Mouse (Mus musculus) testis, adult 2 months (tissue): ENCODE data around the gene Rps16. TPM values are rescaled to one million over a fixed set of nuclear protein-coding genes. Genes with fewer than 3 reads are reported as not detected.
A peak's percentile ranks its signal among the peaks of the same experiment; 100 is the strongest.

Source experiments
- H3K27ac ChIP-seq: fragments of 200-500 bp; 2 replicates; pipeline ENCODE4 v1.5.1; 2012; ENCODE audit warnings: low read depth, low read length; ENCODE audit not compliant: control insufficient read depth, insufficient read depth
- H3K27me3 ChIP-seq: fragments of 200-500 bp; 2 replicates; pipeline ENCODE4 v1.6.1; 2012; ENCODE audit warnings: mild to moderate bottlenecking, low read length, moderate library complexity; ENCODE audit not compliant: control insufficient read depth, insufficient read depth
- H3K36me3 ChIP-seq: fragments of 200-500 bp; 2 replicates; pipeline ENCODE4 v1.6.1; 2012; ENCODE audit warnings: mild to moderate bottlenecking, low read length; ENCODE audit not compliant: control insufficient read depth, insufficient read depth
- H3K4me1 ChIP-seq: fragments of 200-500 bp; 2 replicates; pipeline ENCODE4 v1.6.1; 2012; ENCODE audit warnings: low read length; ENCODE audit not compliant: control insufficient read depth, insufficient read depth
- H3K4me3 ChIP-seq: fragments of 200-500 bp; 2 replicates; pipeline ENCODE4 v1.5.1; 2012; ENCODE audit warnings: low read depth, mild to moderate bottlenecking, low read length, moderate library complexity, mixed read lengths; ENCODE audit not compliant: control insufficient read depth
- CTCF ChIP-seq: fragments of 200-500 bp; IDR thresholded peaks from 2 replicates; pipeline ENCODE4 v1.5.1; 2012; ENCODE audit warnings: low read depth, mild to moderate bottlenecking, inconsistent platforms, low read length, moderate library complexity; ENCODE audit not compliant: control insufficient read depth, insufficient read depth, insufficient replicate concordance
- POLR2A ChIP-seq: fragments of 200-500 bp; IDR thresholded peaks from 2 replicates; pipeline ENCODE4 v1.6.1; 2012; ENCODE audit warnings: low read depth, mild to moderate bottlenecking, inconsistent platforms, low read length, moderate library complexity; ENCODE audit not compliant: control insufficient read depth
- polyA plus RNA-seq: library from polyadenylated mRNA; depleted of rRNA; stranded (reverse); fragments of >200 nt; gene quantifications from 2 replicates; pipeline ENCODE4 v1.2.3, GENCODE M21; 2012

The Rps16 gene
- polyA plus RNA-seq, 1 experiment = 227 TPM

DNA sequence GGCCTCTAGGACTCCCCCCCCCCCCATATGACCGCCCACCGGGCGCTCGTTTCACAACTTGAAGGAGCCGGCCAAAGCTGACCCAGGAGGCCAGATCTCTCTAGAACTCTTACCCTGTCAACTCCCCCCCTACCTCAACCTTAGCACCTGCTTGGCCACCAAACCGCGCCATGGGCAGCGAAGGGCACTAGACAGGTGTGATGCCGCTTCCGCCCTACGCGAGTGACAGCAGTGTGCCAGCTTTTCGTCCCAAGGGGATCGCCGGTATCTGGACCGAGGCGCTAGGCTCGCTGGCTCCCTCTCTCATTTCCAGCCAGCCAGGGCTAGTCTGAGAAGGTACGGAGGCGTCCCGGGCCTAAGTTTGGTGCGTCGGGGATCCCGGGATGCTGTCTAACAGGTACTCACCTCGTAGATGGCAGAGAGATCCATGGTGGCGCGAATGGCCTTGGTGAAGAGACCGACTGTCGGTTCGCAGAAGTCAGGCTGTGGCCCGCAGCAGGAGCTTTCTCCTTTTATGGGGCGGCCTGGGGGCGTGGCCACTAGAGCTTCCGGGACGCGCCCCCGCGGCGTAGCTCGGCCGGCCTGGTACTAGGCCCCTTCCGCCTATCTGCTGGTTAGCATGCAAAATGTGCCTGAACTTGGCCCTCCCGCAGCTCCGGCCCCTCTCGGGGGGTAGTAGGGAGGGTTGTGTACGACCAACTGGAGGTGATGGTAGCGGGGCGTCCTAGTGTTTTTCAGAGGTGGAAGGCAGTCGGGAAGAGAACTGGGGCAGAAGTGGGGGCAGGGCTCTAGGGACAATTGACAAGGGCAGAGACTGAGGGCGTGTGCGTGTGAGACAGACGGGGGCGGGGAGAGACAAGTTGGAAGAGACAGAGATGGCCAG is 28.6 kb downstream of the Rps16 start:
- Histone ChIP-seq H3K4me1 (peaks cover 51% of the 10 kb centered on the region), H3K36me3 (no peaks in the 10 kb centered on the region), H3K27ac (peak overlapping the region; percentile 91), H3K27me3 (no peaks in the 10 kb centered on the region), H3K4me3 (peak overlapping the region; percentile 86)
- TF ChIP-seq POLR2A = peak; percentile 96
- no peak for TF ChIP-seq CTCF

DNA sequence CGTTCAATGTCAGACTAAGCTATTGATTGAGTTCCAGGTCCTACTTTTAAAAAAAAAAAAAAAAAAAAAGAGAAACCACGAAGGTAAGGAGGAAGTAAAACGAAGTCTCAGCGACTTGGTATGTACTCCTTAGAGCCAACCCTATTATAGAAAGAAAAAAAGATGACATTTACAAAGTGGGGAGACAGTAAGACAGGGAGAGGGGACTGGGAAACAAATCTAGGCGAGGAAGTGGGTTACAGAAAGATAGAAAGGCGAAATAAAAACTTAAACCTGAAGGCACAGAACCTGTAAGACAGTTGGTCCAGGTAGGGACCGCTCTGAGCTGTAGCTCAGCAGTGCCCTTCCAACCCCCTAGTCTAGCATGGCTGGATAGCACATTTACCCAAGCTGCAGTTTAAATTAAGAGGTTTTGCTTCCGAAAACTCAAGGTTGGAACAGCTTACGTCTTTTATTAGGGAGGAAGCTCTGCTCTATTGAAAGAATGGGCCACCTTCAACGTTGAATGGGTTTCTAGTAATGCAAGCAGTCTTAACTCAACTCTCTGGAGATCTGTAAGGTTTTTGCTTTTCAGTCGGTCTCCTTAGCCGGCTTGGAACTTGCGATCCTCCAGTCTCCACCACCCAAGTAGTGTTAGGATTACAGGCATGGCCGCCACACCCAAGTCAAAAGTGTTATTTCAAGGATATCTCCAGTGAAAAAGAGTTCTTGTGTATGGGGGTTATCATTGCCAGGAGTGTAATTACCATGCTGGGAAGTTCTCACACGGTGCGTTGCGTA is 30.0 kb downstream of the Rps16 start, which contains the start of gene Zfp36:
Zfp36 (minus strand) TSS at position 17 of the 780 bp plus-strand sequence.
- TF ChIP-seq CTCF = no peak
- TF ChIP-seq POLR2A = no peak
- Histone ChIP-seq H3K4me1 (peaks cover 48% of the 10 kb centered on the region), H3K4me3 (peak within 1 kb of the TSS; percentile 86), H3K27ac (peak within 1 kb of the TSS; percentile 91), H3K36me3 (no peaks in the 10 kb centered on the region), H3K27me3 (no peaks in the 10 kb centered on the region)

DNA sequence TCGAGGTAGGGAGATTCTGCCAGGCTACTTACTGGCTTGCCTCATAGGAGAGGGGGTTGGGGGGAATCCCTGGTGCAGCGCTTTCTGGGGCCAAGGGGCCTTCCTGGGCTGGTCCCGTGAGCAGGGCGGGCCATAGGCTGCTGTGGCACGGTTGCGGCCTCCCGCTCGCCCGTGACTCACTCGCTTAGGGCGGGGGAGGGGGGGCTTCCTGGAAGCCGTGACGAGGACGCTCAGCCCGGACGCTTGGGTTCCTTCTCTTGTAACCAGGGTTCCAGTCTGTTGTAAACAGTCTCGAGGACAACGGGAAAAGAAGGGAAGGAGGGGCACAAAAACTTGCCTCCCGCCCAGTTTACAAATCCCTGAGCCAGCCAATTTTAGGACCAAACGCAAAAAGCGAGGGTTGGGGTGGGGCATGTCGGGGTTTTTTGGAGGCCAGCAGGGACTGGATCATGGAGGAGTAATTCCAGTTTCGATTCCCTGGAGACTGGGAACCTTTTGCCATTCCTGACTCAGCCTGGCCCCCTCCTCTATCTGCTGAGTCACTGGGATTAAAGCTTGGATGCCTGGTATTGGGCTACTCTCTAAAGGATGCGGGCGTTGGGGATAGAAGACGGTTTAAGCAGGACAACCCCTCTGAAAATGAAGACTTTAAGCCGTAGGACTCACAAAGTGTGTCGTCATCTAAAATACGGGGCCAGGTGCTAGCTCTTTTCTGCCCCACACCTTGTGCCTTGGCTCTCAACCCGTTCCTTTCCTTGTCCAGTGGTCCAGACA is 30.8 kb downstream of the Rps16 start:
- Histone ChIP-seq H3K36me3 (no peaks in the 10 kb centered on the region), H3K27me3 (no peaks in the 10 kb centered on the region), H3K4me1 (peaks cover 43% of the 10 kb centered on the region), H3K4me3 (peak overlapping the region; percentile 82), H3K27ac (peak overlapping the region; percentile 91)
- TF ChIP-seq CTCF (no peak), POLR2A (peak; percentile 48; the same call in 1 of the 2 replicates)

DNA sequence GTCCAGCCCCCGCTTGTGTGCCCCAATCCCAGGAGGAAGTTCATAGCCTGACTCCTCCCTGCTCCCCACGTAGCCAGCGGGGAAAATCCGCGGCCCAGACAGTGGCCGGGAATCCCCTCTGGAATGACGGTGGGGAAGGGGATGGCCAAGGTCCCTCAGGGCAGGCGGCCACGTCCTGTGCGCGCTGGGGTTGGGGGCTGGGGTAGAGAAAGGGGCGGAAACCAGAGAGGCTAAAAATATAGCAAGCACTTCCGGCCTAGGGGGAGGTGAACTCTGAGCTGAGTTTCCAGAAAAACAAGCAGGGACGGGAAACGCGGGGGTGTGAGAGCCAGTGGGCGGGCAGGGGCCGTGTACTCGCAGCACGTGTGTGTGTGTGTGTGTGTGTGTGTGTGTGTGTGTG is 31.5 kb downstream of the Rps16 start:
- Histone ChIP-seq H3K4me1 (peaks cover 40% of the 10 kb centered on the region), H3K36me3 (no peaks in the 10 kb centered on the region), H3K4me3 (peak overlapping the region; percentile 82), H3K27ac (peak overlapping the region; percentile 91), H3K27me3 (no peaks in the 10 kb centered on the region)
- no peak for TF ChIP-seq POLR2A
- no peak for TF ChIP-seq CTCF

DNA sequence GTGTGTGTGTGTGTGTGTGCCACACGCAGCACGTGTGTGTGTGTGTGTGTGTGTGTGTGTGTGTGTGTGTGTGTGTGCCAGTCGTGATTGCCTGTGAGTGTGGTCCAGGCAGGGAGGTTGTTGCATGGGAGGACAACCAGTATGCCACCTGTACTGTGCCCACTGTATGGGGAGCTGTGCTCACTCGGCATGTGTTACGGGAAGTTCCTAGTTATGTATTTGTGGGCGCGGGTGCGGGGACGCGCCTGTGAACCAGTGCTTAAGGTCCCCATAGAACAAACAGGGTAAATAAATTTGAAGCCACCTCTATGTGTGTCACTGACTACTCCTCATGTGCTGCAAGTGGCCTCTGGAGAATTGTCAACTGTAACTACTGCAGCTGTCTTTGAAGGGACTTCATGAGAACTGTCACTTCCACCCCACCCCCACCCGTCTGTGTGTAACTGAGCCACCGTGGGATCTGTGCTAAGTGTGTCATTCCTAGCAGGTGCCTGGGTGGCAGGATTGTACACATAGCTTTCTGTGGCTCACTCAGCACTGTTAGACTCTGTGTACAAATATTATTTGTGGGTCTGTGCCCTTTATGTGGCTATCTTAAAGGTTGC is 32.0 kb downstream of the Rps16 start:
- Histone ChIP-seq H3K4me1 (peaks cover 39% of the 10 kb centered on the region), H3K27ac (peak overlapping the region; percentile 88)

DNA sequence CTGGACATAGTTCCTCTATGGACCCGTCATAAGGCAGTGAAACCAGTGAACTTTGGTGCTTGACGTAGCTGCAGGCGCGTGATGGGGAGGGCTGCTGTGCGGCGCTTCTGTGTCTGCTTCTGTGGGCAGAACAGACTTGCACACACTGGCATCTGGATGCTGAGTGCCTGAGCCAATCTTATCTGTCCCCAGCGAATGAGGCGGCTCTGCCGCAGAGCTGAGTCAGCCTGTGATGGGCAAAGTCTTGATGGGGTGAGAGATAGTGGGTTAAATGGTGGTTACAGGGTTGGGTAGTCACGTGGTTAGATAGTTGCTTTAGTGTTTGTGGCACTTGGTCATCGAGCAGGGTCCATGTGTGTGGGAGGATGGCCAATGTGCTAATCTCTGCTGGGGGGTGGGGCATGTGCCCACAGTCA is 32.5 kb downstream of the Rps16 start:
- Histone ChIP-seq H3K36me3 (no peaks in the 10 kb centered on the region), H3K27me3 (no peaks in the 10 kb centered on the region), H3K4me1 (peaks cover 33% of the 10 kb centered on the region), H3K27ac (peak overlapping the region; percentile 88), H3K4me3 (peak overlapping the region; percentile 26)
- TF ChIP-seq CTCF (no peak), POLR2A (no peak)

More for the DNA sequence above, 32.0 kb downstream of the Rps16 start:
- Histone ChIP-seq H3K27me3 (no peaks in the 10 kb centered on the region), H3K36me3 (no peaks in the 10 kb centered on the region), H3K4me3 (peak overlapping the region; percentile 82)
- no peak for TF ChIP-seq POLR2A
- no peak for TF ChIP-seq CTCF

DNA sequence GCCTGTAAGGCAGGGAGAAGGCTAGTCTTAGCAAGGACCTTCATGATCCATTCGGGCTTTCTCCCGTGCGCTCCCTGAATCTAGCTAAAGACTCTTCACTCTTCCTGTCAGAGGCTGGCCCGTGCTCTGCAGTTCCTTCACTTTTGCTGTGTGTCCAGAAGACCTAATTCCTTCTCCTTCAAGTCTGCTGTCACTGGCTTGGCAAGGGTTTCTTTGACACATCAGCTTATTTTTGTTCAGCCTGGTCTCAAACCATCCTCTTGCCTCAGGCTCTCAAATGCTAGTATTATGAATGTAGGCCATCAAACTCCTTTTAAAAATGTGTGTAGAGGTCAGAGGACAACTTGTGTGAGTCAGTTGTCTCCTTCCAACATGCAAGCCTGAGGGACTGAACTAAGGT is 33.2 kb downstream of the Rps16 start:
- Histone ChIP-seq H3K4me3 (no peak overlapping the region), H3K4me1 (peaks cover 30% of the 10 kb centered on the region), H3K27ac (no peak overlapping the region), H3K27me3 (no peaks in the 10 kb centered on the region), H3K36me3 (no peaks in the 10 kb centered on the region)
- TF ChIP-seq POLR2A = no peak
- no peak for TF ChIP-seq CTCF
